Mouse (Mus musculus): ENCODE results near the gene Rin2. TPM values are rescaled to one million over a fixed set of nuclear protein-coding genes. Genes with fewer than 3 reads are reported as not detected.

Rin2 gene
- polyA plus RNA-seq, 1 experiment from 2014 or later: 16.8 TPM

- Histone ChIP-seq H3K4me3 (peak overlapping the region; percentile 43), H3K4me2 (replicated peaks) (peak overlapping the region; percentile 64), H3K36me3 (no peaks in the 10 kb centered on the region), H3K27me3 (peaks cover 11% of the 10 kb centered on the region), H3K9me3 (no peaks in the 10 kb centered on the region), H3K9ac (replicated peaks) (peak overlapping the region; percentile 39; the same call in 1 of the 2 replicates), H3K27ac (replicated peaks) (peak overlapping the region; percentile 36), H3K4me1 (peaks cover 31% of the 10 kb centered on the region)
- WGBS: 30% methylated on average over 10 of the region's 10 CpGs
- no peak for ATAC-seq (ENCODE audit: low FRiP score, low read depth)
Measured at GRCm38 (mm10) chr2:145862206-145862817, 187.3 kb downstream of the Rin2 start.

- Histone ChIP-seq H3K4me1 (peaks cover 18% of the 10 kb centered on the region), H3K4me2 (replicated peaks) (no peak overlapping the region), H3K9me3 (no peaks in the 10 kb centered on the region), H3K9ac (replicated peaks) (no peak overlapping the region), H3K27ac (replicated peaks) (no peak overlapping the region), H3K4me3 (no peak overlapping the region), H3K36me3 (no peaks in the 10 kb centered on the region), H3K27me3 (peaks cover 11% of the 10 kb centered on the region; the same call in 1 of the 2 replicates)
- WGBS: 80% methylated on average over 3 of the region's 3 CpGs
- ATAC-seq (ENCODE audit: low FRiP score, low read depth): no peak
Measured at GRCm38 (mm10) chr2:145865344-145865743, 190.3 kb downstream of the Rin2 start.

- Histone ChIP-seq H3K36me3 (no peaks in the 10 kb centered on the region), H3K9me3 (no peaks in the 10 kb centered on the region), H3K27ac (replicated peaks) (no peak overlapping the region), H3K4me1 (peaks cover 13% of the 10 kb centered on the region), H3K4me3 (no peak overlapping the region), H3K27me3 (peaks cover 3% of the 10 kb centered on the region; the same call in 1 of the 2 replicates), H3K9ac (replicated peaks) (no peak overlapping the region), H3K4me2 (replicated peaks) (no peak overlapping the region)
- ATAC-seq (ENCODE audit: low FRiP score, low read depth): no peak
- WGBS: 92% methylated on average over 3 of the region's 3 CpGs
Measured at GRCm38 (mm10) chr2:145866238-145866637, 191.2 kb downstream of the Rin2 start.

- H3K4me2 ChIP-seq (replicated peaks): no peak overlapping the region
- H3K27me3 ChIP-seq: no peaks in the 10 kb centered on the region
- peaks cover 7% of the 10 kb centered on the region; the same call in 1 of the 2 replicates for H3K4me1 ChIP-seq
- no peaks in the 10 kb centered on the region for H3K9me3 ChIP-seq
- 96% methylated on average over 11 of the region's 11 CpGs for WGBS
- no peak overlapping the region for H3K9ac ChIP-seq (replicated peaks)
- H3K27ac ChIP-seq (replicated peaks): no peak overlapping the region
- H3K36me3 ChIP-seq: no peaks in the 10 kb centered on the region
- no peak overlapping the region for H3K4me3 ChIP-seq
- ATAC-seq (ENCODE audit: low FRiP score, low read depth): no peak
Measured at GRCm38 (mm10) chr2:145866695-145867449, 191.9 kb downstream of the Rin2 start.

GRCm38 (mm10) chr2:145871308-145871707, 196.3 kb downstream of the Rin2 start:
- no peaks in the 10 kb centered on the region for H3K36me3 ChIP-seq
- H3K4me3 ChIP-seq: no peak overlapping the region
- no peaks in the 10 kb centered on the region for H3K27me3 ChIP-seq
- H3K4me1 ChIP-seq: no peaks in the 10 kb centered on the region
- no peak for ATAC-seq (ENCODE audit: low FRiP score, low read depth)
- no peak overlapping the region for H3K9ac ChIP-seq (replicated peaks)
- WGBS: 82% methylated on average over 4 of the region's 4 CpGs
- H3K27ac ChIP-seq (replicated peaks): no peak overlapping the region
- H3K9me3 ChIP-seq: no peaks in the 10 kb centered on the region
- H3K4me2 ChIP-seq (replicated peaks): no peak overlapping the region

GRCm38 (mm10) chr2:145872099-145872498, 197.1 kb downstream of the Rin2 start:
- ATAC-seq (ENCODE audit: low FRiP score, low read depth): no peak
- Histone ChIP-seq H3K4me2 (replicated peaks) (no peak overlapping the region), H3K4me3 (no peak overlapping the region)

GRCm38 (mm10) chr2:145873953-145874352, 198.9 kb downstream of the Rin2 start:
- no peak overlapping the region for H3K27ac ChIP-seq (replicated peaks)
- H3K36me3 ChIP-seq: peaks cover under 1% of the 10 kb centered on the region; the same call in 1 of the 2 replicates
- H3K4me2 ChIP-seq (replicated peaks): no peak overlapping the region
- no peaks in the 10 kb centered on the region for H3K27me3 ChIP-seq
- ATAC-seq (ENCODE audit: low FRiP score, low read depth): no peak
- no peaks in the 10 kb centered on the region for H3K9me3 ChIP-seq
- H3K9ac ChIP-seq (replicated peaks): no peak overlapping the region
- no peak overlapping the region for H3K4me3 ChIP-seq
- 78% methylated on average over 1 of the region's 1 CpGs for WGBS
- H3K4me1 ChIP-seq: no peaks in the 10 kb centered on the region

More at GRCm38 (mm10) chr2:145872099-145872498, 197.1 kb downstream of the Rin2 start:
- Histone ChIP-seq H3K9me3 (no peaks in the 10 kb centered on the region), H3K27me3 (no peaks in the 10 kb centered on the region), H3K9ac (replicated peaks) (no peak overlapping the region), H3K4me1 (no peaks in the 10 kb centered on the region), H3K36me3 (no peaks in the 10 kb centered on the region), H3K27ac (replicated peaks) (no peak overlapping the region)
- WGBS: 95% methylated on average over 1 of the region's 1 CpGs

GRCm38 (mm10) chr2:145874879-145875482, 200.0 kb downstream of the Rin2 start:
- Histone ChIP-seq H3K36me3 (peaks cover 6% of the 10 kb centered on the region; the same call in 1 of the 2 replicates), H3K4me2 (replicated peaks) (no peak overlapping the region), H3K27ac (replicated peaks) (no peak overlapping the region), H3K9ac (replicated peaks) (no peak overlapping the region), H3K27me3 (no peaks in the 10 kb centered on the region), H3K9me3 (no peaks in the 10 kb centered on the region), H3K4me3 (no peak overlapping the region), H3K4me1 (no peaks in the 10 kb centered on the region)
- WGBS: 64% methylated on average over 3 of the region's 3 CpGs
- no peak for ATAC-seq (ENCODE audit: low FRiP score, low read depth)

- WGBS: 87% methylated on average over 3 of the region's 3 CpGs
Measured at GRCm38 (mm10) chr2:145877191-145877590, 202.2 kb downstream of the Rin2 start.

GRCm38 (mm10) chr2:145880887-145881747, 206.1 kb downstream of the Rin2 start:
- peaks cover 6% of the 10 kb centered on the region; the same call in 1 of the 2 replicates for H3K4me1 ChIP-seq
- 0 out of 2 replicates have a peak, but pooled peaks cover 2% of the 10 kb centered on the region for H3K9me3 ChIP-seq
- H3K36me3 ChIP-seq: peaks cover 13% of the 10 kb centered on the region
- ATAC-seq (ENCODE audit: low FRiP score, low read depth): no peak
- no peak overlapping the region for H3K9ac ChIP-seq (replicated peaks)
- no peaks in the 10 kb centered on the region for H3K27me3 ChIP-seq
- no peak overlapping the region for H3K4me2 ChIP-seq (replicated peaks)
- H3K27ac ChIP-seq (replicated peaks): no peak overlapping the region
- 79% methylated on average over 11 of the region's 11 CpGs for WGBS
- no peak overlapping the region for H3K4me3 ChIP-seq

More at GRCm38 (mm10) chr2:145877191-145877590, 202.2 kb downstream of the Rin2 start:
- no peak overlapping the region for H3K27ac ChIP-seq (replicated peaks)
- H3K4me1 ChIP-seq: no peaks in the 10 kb centered on the region
- H3K4me3 ChIP-seq: no peak overlapping the region
- ATAC-seq (ENCODE audit: low FRiP score, low read depth): no peak
- H3K9ac ChIP-seq (replicated peaks): no peak overlapping the region
- 0 out of 2 replicates have a peak, but pooled peaks cover 2% of the 10 kb centered on the region for H3K9me3 ChIP-seq
- peaks cover 6% of the 10 kb centered on the region; the same call in 1 of the 2 replicates for H3K36me3 ChIP-seq
- H3K27me3 ChIP-seq: no peaks in the 10 kb centered on the region
- no peak overlapping the region for H3K4me2 ChIP-seq (replicated peaks)

GRCm38 (mm10) chr2:145881932-145882331, 206.9 kb downstream of the Rin2 start:
- no peak overlapping the region for H3K4me2 ChIP-seq (replicated peaks)
- no peaks in the 10 kb centered on the region for H3K27me3 ChIP-seq
- 0 out of 2 replicates have a peak, but pooled peaks cover 2% of the 10 kb centered on the region for H3K9me3 ChIP-seq
- H3K4me1 ChIP-seq: peaks cover 6% of the 10 kb centered on the region; the same call in 1 of the 2 replicates
- ATAC-seq (ENCODE audit: low FRiP score, low read depth): no peak
- no peak overlapping the region for H3K27ac ChIP-seq (replicated peaks)
- WGBS: 81% methylated on average over 5 of the region's 5 CpGs
- peaks cover 13% of the 10 kb centered on the region for H3K36me3 ChIP-seq
- H3K4me3 ChIP-seq: no peak overlapping the region
- H3K9ac ChIP-seq (replicated peaks): no peak overlapping the region
